Mouse (Mus musculus): ENCODE measurements around the gene Nup62.

Nup62 gene

GRCm38 (mm10) chr7:44849416-44850111 is 33.7 kb downstream of the Nup62 start:
- peak; percentile 88 for DNase-seq (ENCODE audit: low spot score)

DNA sequence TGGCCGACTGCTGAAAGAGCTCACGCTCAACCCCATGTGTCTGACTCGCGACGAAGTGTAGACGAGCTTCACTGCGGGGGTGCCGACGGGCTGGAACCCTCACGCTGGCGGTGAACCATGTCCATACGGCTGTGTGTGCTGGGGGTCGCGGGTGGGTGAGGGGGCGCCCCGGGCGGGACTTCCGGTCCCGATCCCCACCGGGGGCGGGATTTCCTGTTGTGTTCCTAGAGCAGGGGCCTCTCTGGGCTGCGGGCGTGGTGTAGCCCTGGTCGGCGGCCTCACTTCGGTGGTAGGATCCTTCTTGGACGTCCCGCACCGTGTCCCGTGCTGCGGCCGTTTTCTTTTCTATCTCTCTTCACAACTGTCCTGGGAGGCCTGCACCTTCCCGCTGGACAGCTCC is 34.3 kb downstream of the Nup62 start:
- DNase-seq (ENCODE audit: low spot score): peak; percentile 81

DNA sequence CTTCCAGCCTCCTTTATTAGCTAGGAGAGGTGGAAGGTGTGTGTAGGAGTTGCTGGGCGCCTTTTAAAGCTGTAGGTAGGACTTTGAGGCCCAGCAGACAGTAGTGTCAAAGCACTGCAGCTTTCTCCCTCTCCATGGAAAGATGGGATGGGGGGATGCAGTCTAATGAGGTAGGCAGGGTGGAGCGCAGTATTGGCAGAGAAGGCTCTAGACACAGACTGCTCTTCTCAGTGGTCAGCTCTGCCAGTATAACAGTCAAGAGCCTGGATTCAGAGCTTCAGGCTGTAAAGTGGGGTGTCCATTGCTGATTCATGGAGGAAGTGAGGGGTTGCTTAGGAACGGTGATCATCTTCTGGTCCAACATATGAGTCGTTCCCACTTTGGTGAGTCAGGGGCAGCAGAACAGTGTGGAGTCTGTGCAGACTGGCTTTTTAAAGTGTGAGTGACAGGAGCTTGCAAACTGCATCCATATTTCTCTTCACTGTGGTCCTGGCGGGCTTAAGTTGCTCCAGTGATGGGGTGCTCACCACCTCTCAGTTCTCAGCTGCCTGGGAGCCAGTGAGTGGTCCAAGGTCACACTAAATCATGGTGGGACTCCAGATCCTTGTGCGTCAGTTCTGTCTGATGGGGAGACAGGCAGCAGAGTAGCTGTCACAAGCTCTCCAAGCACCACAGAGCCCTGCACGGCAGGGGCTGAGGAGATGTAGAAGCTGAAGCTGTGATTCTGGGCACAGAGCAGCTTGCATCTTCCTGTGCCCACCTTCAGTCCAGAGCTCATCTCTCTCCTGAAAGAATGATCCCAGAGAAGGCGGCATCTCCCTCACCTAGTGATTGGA is 35.1 kb downstream of the Nup62 start:
- no peak for DNase-seq (ENCODE audit: low spot score)

DNA sequence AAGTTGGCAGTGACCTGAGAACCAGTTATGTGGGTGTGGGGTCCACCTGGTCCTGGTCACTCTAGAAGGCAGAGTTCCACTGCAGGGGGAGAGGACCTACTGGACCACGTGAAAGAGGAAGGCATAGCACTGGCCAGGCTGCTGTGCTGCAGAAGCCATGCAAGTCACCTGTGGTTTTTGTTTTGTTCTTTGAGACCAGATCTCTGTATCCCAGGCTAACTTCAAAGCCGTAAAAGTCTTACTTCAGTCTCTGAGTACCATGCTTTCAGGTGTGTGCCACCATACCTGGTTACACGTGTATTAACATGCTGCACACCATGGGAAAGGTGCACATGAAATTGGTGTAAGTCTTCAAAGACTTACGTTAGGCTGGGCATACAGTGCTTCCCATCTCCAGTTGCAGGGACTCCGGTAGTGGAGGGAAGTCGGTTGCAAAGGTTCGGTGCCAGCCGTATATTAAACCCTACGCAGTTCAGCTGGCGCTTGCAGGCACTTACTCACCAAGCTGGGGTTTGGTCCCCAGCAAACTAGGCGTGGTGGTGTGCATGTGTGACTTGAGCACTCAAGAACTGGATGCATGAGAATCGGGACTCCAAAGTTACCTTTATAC is 35.8 kb downstream of the Nup62 start:
- DNase-seq (ENCODE audit: low spot score): no peak

DNA sequence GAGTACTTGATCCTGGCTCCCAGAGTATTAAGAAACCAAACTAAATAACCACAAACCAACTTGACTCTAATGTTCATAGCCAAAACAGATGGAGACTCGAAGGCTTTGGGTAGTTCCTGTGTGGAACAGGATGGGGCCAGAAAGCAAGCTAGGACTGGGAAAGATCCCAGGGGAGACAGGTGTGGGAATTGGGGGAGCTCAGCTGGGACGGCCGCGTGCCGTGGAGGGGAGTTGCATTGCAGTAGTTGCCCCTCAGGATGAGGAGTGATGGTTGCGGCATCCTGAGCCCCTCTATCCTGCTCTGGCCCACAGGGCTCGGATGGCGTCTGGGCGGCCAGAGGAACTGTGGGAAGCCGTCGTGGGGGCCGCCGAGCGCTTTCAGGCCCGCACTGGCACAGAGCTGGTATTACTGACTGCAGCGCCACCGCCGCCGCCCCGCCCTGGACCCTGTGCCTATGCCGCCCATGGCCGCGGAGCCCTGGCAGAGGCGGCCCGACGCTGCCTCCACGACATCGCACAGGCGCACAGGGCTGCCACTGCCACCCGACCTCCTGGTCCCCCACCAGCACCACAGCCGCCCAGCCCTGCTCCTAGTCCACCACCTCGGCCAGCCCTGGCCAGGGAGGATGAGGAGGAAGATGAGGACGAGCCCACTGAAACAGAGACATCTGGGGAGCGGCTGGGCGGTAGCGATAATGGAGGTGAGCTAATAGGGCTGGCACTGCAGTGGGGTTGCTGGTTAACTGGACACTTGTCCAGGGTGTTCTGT is 36.6 kb downstream of the Nup62 start:
- DNase-seq (ENCODE audit: low spot score): no peak

- no peak for DNase-seq (ENCODE audit: low spot score)
Observed at GRCm38 (mm10) chr7:44853065-44853464, 37.2 kb downstream of the Nup62 start.

GRCm38 (mm10) chr7:44853596-44854355 is 37.9 kb downstream of the Nup62 start:
- DNase-seq (ENCODE audit: low spot score): no peak

GRCm38 (mm10) chr7:44854356-44855031 is 38.6 kb downstream of the Nup62 start:
- DNase-seq (ENCODE audit: low spot score): peak; percentile 89

DNA sequence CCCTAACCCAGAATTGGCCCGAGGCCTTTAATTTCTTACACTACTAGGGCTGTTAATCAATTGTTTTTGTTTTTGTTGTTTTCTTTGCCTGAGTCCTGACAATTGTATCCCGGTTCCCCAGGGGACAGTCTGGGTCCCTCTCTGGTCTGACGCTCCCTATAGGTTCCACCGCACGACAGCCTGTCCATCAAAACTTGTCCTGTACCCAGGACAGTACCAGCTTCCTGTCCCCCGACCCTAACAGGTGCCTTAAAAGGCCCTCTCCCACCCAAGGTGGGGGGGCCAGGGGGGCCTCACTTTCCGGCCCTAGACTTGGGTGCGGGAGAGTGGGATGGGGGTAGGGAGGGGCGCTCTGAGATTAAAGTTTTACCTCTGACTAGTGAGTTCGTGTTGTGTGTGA is 39.1 kb downstream of the Nup62 start:
- DNase-seq (ENCODE audit: low spot score): no peak

DNA sequence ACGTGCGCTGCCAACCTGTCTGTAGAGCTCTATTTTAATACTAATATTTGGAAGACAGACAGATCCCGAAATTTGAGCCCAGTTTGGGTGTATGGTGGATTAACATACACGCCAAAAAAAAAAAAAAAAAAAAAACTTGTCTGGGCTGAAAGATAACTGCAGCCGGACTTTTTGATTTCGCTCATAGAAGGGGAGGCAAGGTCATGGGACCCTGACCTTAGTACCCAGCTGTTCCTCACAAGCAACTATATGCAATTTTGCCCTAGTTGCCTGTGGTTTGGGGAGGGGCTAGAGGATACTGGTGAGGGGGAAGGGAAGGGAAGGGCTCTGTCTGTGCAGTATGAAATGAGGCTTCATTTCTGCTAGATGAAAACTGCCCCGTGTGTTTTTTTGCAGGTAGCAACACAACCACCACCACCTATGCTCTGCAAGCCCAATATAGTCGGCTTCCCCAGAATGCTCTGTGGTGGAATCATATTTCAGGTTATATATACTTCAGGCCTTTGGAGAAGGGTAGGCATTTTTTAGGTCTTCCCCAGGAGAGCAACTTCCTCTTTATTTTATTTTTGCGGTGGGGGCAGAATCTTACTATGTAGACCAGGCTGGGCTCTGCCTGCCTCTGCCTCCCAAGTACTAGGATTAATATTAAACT is 40.5 kb downstream of the Nup62 start:
- DNase-seq (ENCODE audit: low spot score): no peak

DNA sequence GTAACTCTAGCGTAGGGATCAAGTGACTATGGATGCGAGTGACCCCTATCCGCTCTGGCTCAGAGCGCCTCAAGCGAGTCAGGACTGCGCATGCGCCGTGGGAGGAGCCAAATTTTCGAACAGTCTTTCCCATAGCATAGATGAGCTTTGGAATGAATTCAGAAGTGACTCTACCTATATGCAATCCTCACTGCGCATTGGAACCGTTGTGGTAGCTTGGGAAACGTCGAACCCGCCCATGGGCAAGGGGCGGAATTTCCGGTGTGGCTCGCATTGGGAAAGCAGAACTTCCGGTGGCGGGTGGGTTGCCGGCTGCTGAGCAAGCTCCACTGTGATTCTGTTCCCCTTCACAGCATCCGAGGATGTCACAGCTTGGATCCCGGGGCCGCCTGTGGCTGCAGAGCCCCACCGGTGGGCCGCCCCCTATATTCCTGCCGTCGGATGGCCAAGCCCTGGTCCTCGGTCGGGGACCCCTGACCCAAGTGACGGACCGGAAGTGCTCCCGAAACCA is 41.2 kb downstream of the Nup62 start, which contains the start of gene Pnkp:
Gene Pnkp (plus strand): TSS at position 98 of the 511 bp plus-strand sequence.
- DNase-seq (ENCODE audit: low spot score): peak; percentile 81

DNA sequence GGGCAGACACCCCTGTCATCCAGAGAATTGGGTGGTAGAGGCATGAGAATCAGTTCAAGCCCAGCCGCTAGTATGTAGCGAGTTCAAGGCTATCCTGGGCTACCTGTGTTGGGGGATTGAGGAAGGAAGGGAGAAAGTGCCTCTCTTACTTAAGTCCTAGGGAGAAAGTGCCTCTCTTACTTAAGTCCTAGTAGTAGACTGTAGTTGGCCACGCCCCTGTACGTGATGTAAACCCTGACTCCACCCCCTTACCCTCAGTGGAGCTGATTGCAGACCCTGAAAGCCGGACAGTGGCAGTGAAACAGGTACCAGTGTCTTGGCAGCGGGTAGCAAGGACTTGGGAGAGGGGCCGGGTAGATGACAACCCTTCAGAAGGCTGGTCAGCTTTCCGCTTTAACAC is 42.0 kb downstream of the Nup62 start:
- DNase-seq (ENCODE audit: low spot score): no peak

DNA sequence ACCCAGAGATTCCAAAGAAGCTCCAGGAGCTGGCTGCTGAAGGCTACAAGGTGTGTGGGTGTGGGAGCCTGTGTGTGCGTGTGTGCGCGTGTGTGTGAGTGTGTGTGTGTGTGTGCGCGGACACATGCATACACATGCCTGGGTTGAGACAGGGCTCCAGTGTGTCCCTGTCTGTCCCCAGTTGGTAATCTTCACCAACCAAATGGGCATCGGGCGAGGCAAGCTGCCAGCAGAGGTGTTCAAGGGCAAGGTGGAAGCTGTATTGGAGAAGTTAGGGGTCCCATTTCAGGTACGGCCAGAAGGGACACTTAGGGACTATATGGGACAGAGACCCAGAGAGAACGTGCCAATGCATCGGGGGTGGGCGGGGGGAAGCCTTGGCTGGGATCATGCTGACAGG is 44.0 kb downstream of the Nup62 start:
- no peak for DNase-seq (ENCODE audit: low spot score)

GRCm38 (mm10) chr7:44860576-44861428 is 44.9 kb downstream of the Nup62 start:
- peak; percentile 73 for DNase-seq (ENCODE audit: low spot score)

DNA sequence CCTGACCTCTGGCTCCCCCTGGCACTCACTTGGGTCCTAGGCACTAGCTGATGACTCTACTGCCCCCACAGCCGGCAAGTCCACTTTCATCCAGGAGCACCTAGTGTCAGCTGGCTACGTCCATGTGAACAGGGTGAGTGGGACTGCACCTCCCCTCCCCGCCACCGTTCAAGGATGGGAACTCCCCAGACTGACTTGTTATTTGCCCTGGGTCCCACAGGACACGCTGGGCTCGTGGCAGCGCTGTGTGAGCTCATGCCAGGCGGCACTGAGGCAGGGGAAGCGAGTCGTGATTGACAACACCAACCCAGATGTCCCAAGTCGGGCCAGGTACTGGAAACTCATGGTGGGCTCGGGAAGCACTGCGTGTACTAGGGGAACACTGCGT is 45.5 kb downstream of the Nup62 start:
- DNase-seq (ENCODE audit: low spot score): no peak

GRCm38 (mm10) chr7:44862434-44862833 is 46.5 kb downstream of the Nup62 start:
- DNase-seq (ENCODE audit: low spot score): no peak

DNA sequence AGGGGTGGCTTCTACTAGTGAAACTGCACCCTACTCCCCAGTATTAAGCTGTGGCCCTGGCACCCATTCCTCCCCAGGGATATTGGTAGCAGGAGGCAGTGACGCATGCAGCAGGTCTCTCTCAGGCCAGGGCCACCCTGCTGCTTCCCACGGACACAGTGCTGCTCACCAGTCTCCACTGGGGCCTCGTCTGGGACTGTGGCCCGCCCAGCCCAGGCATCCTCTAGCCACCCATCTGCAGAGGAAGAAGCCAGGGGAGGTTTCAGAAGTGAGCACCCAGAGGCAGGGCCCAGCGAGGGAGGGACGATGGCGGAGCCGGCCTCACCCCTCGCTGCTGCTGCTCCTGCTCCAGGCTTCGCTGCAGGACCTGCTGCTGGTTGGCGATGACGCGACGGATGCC is 47.3 kb downstream of the Nup62 start:
- DNase-seq (ENCODE audit: low spot score): no peak

- DNase-seq (ENCODE audit: low spot score): no peak
Observed at GRCm38 (mm10) chr7:44863982-44864494, 48.1 kb downstream of the Nup62 start.
